Mouse (Mus musculus) small intestine, adult 2 months (tissue): ENCODE measurements around the gene Zfhx3. TPM values are rescaled to one million over a fixed set of nuclear protein-coding genes. Genes with fewer than 3 reads are reported as not detected.

Experiments
- H3K27ac ChIP-seq: fragments of 200-500 bp; 2 replicates; pipeline ENCODE4 v1.5.1; 2012; ENCODE audit warnings: low read depth, low read length, control low read depth, inconsistent platforms; ENCODE audit not compliant: insufficient read depth
- H3K27me3 ChIP-seq: fragments of 200-500 bp; 2 replicates; pipeline ENCODE4 v1.6.1; 2012; ENCODE audit warnings: mild to moderate bottlenecking, moderate library complexity, low read length, inconsistent platforms; ENCODE audit not compliant: control insufficient read depth, insufficient read depth
- H3K36me3 ChIP-seq: fragments of 200-500 bp; 2 replicates; pipeline ENCODE4 v1.6.1; 2012; ENCODE audit warnings: mild to moderate bottlenecking, low read length, control low read depth, inconsistent platforms; ENCODE audit not compliant: control insufficient read depth, insufficient read depth
- H3K4me1 ChIP-seq: fragments of 200-500 bp; 2 replicates; pipeline ENCODE4 v1.6.1; 2012; ENCODE audit warnings: low read length, inconsistent platforms, mixed read lengths; ENCODE audit not compliant: control insufficient read depth, insufficient read depth, insufficient read length
- H3K4me3 ChIP-seq: fragments of 200-500 bp; 2 replicates; pipeline ENCODE4 v1.5.1; 2012; ENCODE audit warnings: low read depth, mild to moderate bottlenecking, control low read depth, inconsistent platforms, low read length, moderate library complexity
- CTCF ChIP-seq: fragments of 200-500 bp; IDR thresholded peaks from 2 replicates; pipeline ENCODE4 v1.5.1; 2012; ENCODE audit warnings: low read depth, mild to moderate bottlenecking, control low read depth, inconsistent platforms, low read length, moderate library complexity, mixed read lengths; ENCODE audit not compliant: insufficient replicate concordance, insufficient read length; ENCODE audit errors: extremely low read depth
- POLR2A ChIP-seq: fragments of 200-500 bp; IDR thresholded peaks from 2 replicates; pipeline ENCODE4 v1.6.1; 2012; ENCODE audit warnings: low read depth, mild to moderate bottlenecking, control low read depth, inconsistent platforms, low read length, moderate library complexity
- WGBS: fragments of 180-500 bp; shearing (Covaris S2); methylation state at CpG from one replicate; pipeline ENCODE4 v1.1.7; 2018; 5-methylcytosine and 5-hydroxymethylcytosine counted together
- polyA plus RNA-seq: library from polyadenylated mRNA; depleted of rRNA; stranded (reverse); fragments of >200 nt; gene quantifications from 2 replicates; pipeline ENCODE4 v1.2.3, GENCODE M21; 2012

The Zfhx3 gene
- polyA plus RNA-seq, 1 experiment: 2.0 TPM

GRCm38 (mm10) chr8:108720840-108721239 lies 778.4 kb downstream of the Zfhx3 start:
- Histone ChIP-seq H3K4me3 (no peak overlapping the region), H3K27me3 (no peaks in the 10 kb centered on the region), H3K36me3 (no peaks in the 10 kb centered on the region), H3K4me1 (no peaks in the 10 kb centered on the region; the same call in 1 of the 2 replicates), H3K27ac (no peak overlapping the region)
- 78% methylated on average over 4 of the region's 4 CpGs for WGBS
- TF ChIP-seq CTCF (no peak), POLR2A (no peak)

- Histone ChIP-seq H3K4me3 (no peak overlapping the region), H3K27me3 (no peaks in the 10 kb centered on the region), H3K36me3 (no peaks in the 10 kb centered on the region), H3K4me1 (no peaks in the 10 kb centered on the region; the same call in 1 of the 2 replicates), H3K27ac (no peak overlapping the region)
- WGBS: 19% methylated on average over 8 of the region's 8 CpGs
- TF ChIP-seq POLR2A (no peak), CTCF (no peak)
Observed at GRCm38 (mm10) chr8:108722671-108723513, 780.4 kb downstream of the Zfhx3 start.

GRCm38 (mm10) chr8:108723636-108724035 lies 781.2 kb downstream of the Zfhx3 start:
- H3K36me3 ChIP-seq: no peaks in the 10 kb centered on the region
- H3K4me1 ChIP-seq: no peaks in the 10 kb centered on the region
- H3K4me3 ChIP-seq: no peak overlapping the region
- WGBS: 78% methylated on average over 11 of the region's 11 CpGs
- TF ChIP-seq POLR2A (no peak), CTCF (no peak)
- H3K27me3 ChIP-seq: no peaks in the 10 kb centered on the region
- no peak overlapping the region for H3K27ac ChIP-seq

DNA sequence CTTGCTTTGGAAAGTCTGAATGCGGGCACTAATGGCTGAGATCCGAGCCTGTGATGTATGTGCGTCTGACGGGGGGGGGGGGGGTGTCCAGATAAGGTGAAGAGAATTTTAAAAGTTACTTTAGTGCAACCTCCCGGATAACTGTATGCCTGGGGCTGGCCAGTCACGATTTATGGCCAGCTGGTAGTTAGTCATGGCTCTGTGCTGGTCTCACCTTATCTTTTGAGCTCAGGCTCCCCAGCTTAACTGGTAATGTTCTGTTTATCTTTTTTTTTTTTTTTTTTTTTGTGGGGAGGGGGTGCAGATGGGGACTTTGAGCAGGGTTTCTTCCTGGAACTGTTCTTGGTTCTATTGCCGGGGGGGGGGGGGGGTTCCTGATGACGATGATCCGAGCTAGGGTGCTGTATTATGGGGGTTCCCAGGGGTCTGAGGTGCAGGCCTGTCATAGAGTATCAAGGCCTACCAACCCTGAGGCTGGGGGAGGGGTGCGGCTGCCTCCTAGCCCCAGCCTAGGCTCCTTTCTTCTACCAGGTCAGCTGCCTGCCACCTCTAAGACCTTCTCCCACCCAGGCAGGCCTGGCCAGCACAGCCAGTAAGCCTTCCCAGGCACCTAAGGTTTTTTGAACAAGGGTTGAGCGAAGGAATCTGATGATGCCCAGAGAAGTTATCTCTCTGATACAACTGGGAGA lies 782.5 kb downstream of the Zfhx3 start:
- H3K27me3 ChIP-seq: no peaks in the 10 kb centered on the region
- no peak overlapping the region for H3K27ac ChIP-seq
- H3K36me3 ChIP-seq: no peaks in the 10 kb centered on the region
- no peak overlapping the region for H3K4me3 ChIP-seq
- no peaks in the 10 kb centered on the region for H3K4me1 ChIP-seq
- TF ChIP-seq CTCF (no peak), POLR2A (no peak)
- WGBS: 38% methylated on average over 11 of the region's 11 CpGs

GRCm38 (mm10) chr8:108725631-108726030 lies 783.2 kb downstream of the Zfhx3 start:
- Histone ChIP-seq H3K36me3 (no peaks in the 10 kb centered on the region), H3K27me3 (no peaks in the 10 kb centered on the region), H3K4me3 (no peak overlapping the region), H3K27ac (no peak overlapping the region), H3K4me1 (no peaks in the 10 kb centered on the region)
- 91% methylated on average over 10 of the region's 10 CpGs for WGBS
- no peak for TF ChIP-seq CTCF
- TF ChIP-seq POLR2A: no peak

GRCm38 (mm10) chr8:108726541-108727241 lies 784.2 kb downstream of the Zfhx3 start:
- Histone ChIP-seq H3K4me1 (no peaks in the 10 kb centered on the region), H3K27me3 (no peaks in the 10 kb centered on the region), H3K36me3 (no peaks in the 10 kb centered on the region), H3K27ac (no peak overlapping the region), H3K4me3 (no peak overlapping the region)
- WGBS: 19% methylated on average over 12 of the region's 12 CpGs
- TF ChIP-seq POLR2A (no peak), CTCF (no peak)

DNA sequence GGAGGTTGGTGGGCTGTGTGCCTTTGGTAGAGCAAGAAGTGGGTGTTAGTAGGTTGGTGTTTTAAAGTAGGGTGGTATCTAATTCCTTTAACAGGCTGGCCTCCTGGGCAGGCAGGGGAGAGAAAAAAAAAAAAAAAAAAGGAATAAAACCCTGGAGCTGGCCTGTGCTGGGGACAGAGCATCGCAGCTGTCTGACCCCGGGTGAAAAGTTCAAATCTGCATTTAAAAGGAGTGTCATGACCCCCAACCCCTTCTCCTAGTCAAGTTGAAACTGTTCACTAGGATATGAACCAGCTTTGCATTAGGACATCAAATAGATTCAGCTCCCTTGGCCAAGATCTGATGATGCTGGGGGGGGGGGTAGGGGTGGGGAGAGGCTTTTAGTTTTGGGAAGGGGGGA lies 786.7 kb downstream of the Zfhx3 start:
- Histone ChIP-seq H3K4me1 (peaks cover 6% of the 10 kb centered on the region; the same call in 1 of the 2 replicates), H3K36me3 (no peaks in the 10 kb centered on the region), H3K27me3 (no peaks in the 10 kb centered on the region), H3K4me3 (no peak overlapping the region), H3K27ac (no peak overlapping the region)
- no peak for TF ChIP-seq CTCF
- no peak for TF ChIP-seq POLR2A
- WGBS: 62% methylated on average over 2 of the region's 2 CpGs
